Mouse (Mus musculus): Measurements from ENCODE around the gene Trdmt1.

The Trdmt1 gene

GRCm38 (mm10) chr2:13499196-13499595 lies 45.3 kb downstream of the Trdmt1 start:
- DNase-seq (ENCODE audit: low spot score in 2 of 2) = no peak

- no peak for DNase-seq (ENCODE audit: low spot score in 2 of 2)
These were observed 48.4 kb downstream of the Trdmt1 start for GRCm38 (mm10) chr2:13496087-13496486.

- DNase-seq (ENCODE audit: low spot score in 2 of 2) = no peak
These were observed 51.5 kb downstream of the Trdmt1 start for GRCm38 (mm10) chr2:13492927-13493326.

- no peak for DNase-seq (ENCODE audit: low spot score in 2 of 2)
These were observed 52.7 kb downstream of the Trdmt1 start, which contains the start of gene Cubn for GRCm38 (mm10) chr2:13491734-13492133. TSS of gene Cubn (minus strand) at chr2:13491813.

- no peak for DNase-seq (ENCODE audit: low spot score in 2 of 2)
These were observed 54.0 kb downstream of the Trdmt1 start for GRCm38 (mm10) chr2:13490480-13490879.

DNA sequence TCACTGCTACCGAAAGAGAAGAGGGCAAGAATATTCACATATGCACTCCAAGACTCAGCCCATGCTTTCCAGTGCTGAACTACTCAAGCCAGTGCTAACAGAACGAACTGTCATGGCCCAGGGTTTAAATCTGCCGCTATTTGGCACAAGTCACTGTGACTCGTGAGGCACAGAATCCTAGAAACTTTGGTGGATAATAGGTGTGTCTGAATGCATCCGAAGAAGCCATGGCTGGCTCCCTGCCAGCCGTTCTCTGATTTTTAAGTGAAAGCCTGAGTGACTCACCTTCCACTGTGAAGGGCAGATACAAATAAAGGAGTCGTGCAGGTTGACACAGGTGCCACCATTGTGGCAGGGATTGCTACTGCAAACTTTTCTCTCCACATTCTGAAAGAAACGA lies 58.0 kb downstream of the Trdmt1 start:
- no peak for DNase-seq (ENCODE audit: low spot score in 2 of 2)

- DNase-seq (ENCODE audit: low spot score in 2 of 2) = no peak
These were observed 59.9 kb downstream of the Trdmt1 start for GRCm38 (mm10) chr2:13484566-13484965.

DNA sequence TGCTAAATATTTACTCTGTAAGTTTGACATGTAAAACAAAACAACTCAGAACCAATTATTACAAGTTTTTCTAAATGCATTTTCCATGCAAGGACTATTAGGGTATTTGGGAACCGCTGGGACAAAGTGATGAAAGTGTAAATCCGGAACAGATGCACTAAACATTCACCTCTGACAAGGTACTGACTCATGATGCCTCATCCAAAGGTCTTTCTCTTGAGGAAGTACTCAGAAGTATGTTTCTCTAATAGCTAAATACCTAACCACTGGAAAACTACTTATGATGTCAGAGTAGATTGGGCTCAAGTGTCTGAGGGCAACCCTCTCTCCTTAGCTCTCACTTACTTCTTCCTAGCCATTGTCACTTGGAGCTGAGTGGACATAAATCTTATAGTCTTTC lies 63.7 kb downstream of the Trdmt1 start:
- no peak for DNase-seq (ENCODE audit: low spot score in 2 of 2)

DNA sequence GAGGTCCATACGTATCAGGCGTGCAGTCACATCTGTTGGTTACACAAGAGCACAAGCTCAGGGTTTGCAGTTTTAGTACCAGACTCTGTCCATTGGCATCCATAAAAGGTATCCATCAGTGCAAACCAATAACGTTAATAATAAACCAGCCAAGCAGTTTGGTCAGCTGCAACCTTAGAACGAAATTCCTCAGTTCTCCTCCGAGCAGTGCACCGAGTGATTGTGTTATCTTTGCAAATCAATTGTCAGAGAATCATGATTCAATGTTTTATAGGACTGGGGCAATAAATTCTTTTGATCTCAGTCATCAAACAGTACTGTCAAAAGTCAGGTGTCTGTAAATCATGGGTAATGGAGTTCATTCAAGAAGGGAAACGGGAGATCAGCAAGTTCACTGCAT lies 65.3 kb downstream of the Trdmt1 start:
- DNase-seq (ENCODE audit: low spot score in 2 of 2) = no peak

DNA sequence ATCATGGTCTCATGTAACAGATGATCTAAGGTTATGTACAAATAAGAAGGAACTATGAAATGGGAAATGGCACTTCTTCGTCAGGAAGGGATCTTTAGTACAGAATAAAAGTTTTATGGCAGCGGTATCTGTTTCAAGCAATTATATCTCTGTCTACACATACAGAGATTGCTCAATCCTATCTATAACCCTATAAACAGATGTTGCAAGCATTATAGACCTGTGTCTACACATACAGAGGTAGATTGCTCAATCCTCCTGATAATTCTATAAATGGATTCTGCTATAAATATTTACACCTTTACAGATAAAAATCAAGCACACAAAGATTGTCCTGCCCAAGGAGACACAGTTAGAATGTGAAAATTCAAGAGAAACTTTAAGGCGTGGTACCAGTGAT lies 74.4 kb downstream of the Trdmt1 start:
- DNase-seq (ENCODE audit: low spot score in 2 of 2) = no peak

- DNase-seq (ENCODE audit: low spot score in 2 of 2) = no peak
These were observed 74.8 kb downstream of the Trdmt1 start for GRCm38 (mm10) chr2:13469641-13470040.

GRCm38 (mm10) chr2:13466685-13467084 lies 77.8 kb downstream of the Trdmt1 start:
- DNase-seq (ENCODE audit: low spot score in 2 of 2) = no peak

Measured in frontal cortex, postnatal 25 days (tissue).